Mouse (Mus musculus) kidney, adult 11 months (tissue): ENCODE data around the gene Nfkbid.

Source experiments
- DNase-seq: peaks from one replicate; pipeline ENCODE4 v3.0.0; 2022

Gene Nfkbid

GRCm38 (mm10) chr7:30430191-30430590, 8.7 kb downstream of the Nfkbid start:
- no peak for DNase-seq

DNA sequence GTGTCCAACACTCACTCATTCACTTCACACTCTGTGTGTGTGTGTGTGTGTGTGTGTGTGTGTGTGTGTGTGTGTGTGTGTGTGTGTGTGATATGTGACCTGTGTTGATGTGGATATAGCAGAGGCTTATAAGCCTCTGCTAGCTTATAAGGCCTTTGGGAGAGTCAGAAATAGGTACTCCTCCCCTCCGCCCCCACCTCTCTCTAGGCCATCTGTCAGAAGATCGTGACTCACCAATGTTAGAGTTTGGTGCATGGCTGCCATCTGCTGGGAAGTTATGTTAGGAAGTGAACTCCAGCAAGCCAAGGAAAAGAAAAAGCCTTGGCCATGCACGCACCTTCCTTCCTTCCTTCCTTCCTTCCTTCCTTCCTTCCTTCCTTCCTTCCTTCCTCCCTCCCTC, 10.3 kb downstream of the Nfkbid start:
- no peak for DNase-seq

DNA sequence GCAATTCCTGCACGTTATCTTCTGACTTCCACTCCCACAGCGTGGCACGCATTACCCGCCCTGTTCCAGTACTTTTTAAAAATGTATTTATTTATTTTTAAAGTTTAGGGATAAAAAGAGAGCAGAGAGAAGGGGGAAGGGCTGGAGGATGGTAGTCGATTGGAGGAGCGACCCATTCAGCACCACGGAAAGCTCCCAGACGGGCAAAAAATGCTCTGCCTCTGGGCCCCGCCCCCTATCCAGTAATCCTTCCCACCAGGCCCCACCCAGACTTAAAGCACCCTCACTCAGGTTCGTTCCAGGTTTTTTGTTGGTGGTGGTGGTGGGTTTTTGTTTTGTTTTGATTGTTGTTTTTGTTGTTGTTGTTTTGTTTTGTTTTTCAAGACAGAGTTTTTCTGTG, 12.7 kb downstream of the Nfkbid start:
- DNase-seq = no peak

DNA sequence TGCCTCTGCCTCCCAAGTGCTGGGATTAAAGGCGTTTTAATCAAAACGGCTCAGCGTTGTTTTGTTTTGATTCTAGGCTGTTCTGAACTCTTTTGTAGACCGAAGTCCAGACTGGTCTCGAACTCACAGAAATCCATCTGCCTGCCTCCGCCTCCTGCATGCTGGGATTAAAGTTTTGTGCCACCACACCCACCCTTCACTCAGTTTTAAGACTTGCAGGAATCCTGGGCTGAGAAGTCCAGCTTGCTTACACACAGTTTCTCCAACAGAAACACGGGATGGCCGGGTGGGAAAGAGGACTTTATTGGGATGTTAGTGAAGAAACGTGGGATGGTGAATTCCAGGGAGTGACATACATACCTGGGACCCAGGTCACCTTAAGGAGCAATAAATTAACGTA, 13.2 kb downstream of the Nfkbid start:
- no peak for DNase-seq

- DNase-seq = no peak
Measured at GRCm38 (mm10) chr7:30435156-30435555, 13.6 kb downstream of the Nfkbid start.

DNA sequence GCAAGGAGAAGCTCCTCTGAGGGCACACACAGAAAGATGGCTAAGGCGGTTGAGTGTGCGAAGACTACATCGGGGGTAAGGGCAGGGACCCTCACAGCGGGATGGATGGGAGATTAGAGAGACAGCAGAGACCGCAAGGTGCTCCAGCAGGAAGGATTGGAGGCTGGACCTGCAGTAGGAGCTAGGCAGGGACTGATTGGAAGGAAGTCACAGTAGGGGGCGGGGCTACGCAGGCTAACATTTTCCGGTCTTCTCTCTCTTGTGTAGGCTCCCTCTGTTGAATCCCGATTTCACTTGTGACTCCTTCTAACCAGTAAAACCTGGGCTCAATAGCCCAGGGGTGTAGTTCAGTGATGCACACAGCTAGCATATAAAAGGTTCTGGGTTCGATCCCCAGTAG, 15.3 kb downstream of the Nfkbid start:
- no peak for DNase-seq

DNA sequence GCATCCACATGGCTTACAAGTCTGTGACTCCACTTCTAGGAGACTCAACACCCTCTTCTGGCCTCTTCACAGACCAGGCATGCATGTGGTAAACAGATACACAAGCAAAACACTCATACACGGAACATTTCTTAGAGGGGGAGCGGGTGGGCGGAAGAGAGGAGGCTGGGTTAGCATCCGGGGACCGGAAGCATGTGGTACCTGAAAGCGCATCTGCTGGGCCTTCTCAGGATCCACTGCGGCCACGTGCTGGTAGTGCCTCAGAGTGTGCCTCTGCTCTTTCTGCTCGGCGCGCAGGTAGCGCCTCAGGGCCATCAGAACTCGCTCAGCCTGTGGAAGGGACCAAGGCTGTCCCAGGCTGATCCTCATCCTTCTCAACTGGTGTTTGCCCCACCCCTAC, 18.2 kb downstream of the Nfkbid start:
- DNase-seq = no peak

- DNase-seq = no peak
Measured at GRCm38 (mm10) chr7:30440697-30441096, 19.2 kb downstream of the Nfkbid start.

- DNase-seq = no peak
Measured at GRCm38 (mm10) chr7:30443696-30444095, 22.2 kb downstream of the Nfkbid start.

- no peak for DNase-seq
Measured at GRCm38 (mm10) chr7:30444154-30444970, 22.8 kb downstream of the Nfkbid start.

DNA sequence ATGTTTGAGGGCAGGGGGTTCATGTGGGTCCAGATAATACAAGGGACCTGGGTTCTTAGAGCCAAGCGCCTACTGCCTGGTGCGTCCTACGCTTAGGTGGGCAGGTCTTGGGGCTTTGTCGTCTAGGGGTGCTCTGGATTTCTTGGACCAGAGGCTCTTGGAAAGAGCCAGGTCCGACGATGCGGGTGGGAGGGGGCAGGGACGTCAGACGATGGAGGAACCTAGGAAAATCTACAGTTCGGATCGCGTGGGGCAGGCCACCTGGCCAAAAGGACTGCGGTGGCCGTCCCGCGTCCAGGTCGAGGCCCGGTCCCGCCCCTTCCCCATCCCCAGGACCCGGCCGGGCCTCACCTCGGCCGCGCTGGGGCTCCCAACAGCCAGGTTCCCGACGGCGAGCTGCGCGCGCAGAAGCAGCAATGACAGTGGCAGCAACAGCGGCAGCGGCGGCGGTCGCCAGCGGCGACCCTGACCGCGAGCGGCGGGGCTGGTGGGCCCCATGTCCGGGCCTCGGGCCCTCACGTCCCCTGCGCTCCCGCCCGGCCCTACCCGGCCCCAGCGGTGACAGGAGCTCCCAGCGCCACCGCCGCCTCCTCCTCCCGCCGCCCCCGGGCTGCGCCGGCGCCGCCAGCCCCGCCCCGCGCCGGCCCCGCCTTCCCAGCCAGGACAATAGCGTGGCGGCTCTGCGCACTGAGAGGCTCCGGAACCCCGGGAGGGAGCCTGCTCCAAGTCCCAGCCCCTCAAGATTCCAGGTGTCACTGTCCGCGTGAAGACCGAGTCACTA, 23.6 kb downstream of the Nfkbid start, which contains the start of gene Aplp1:
Gene Aplp1, minus strand, starts transcription at position 565 of the 781 bp plus-strand sequence.
- DNase-seq = peak; percentile 31

DNA sequence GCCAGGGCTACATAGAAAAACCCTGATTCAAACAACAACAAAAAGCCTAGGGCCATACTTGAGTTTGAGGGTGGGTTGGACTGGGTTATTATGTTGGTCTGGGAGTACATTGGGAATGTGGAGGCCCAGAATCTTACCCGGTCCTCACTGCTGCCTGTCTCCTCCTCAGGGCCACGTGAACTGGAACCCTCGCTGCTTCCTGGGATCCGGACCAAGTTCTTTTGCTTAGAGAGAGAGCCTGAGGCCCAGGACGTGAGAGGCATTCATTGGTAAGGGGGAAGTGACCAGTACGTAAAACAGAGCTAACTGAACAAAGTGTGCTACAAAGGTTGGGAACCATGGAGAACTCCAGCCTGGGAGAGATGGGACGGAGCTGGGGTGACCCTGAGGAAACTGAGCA, 28.7 kb downstream of the Nfkbid start:
- DNase-seq = no peak

DNA sequence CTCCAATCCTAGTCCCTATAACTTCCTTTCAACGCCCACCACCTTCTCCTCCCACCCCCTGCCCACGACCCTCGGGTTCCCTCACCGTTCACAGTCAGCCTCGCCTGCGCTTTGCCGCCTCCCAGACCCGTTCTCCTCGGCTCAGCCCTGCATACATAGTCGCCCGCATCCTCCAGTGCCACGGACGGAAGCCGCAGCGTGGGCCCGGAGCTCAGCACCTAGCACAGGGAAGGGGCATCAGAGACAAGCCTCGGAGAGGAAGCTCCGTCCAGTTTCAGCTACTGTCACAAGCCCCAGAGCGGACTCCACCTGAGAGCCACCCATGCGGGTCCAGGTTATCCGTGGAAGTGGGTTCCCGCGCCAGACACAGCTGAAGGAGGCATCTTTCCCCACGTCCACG, 31.8 kb downstream of the Nfkbid start:
- no peak for DNase-seq

- DNase-seq = peak; percentile 65
Measured at GRCm38 (mm10) chr7:30453766-30454165, 32.2 kb downstream of the Nfkbid start.

DNA sequence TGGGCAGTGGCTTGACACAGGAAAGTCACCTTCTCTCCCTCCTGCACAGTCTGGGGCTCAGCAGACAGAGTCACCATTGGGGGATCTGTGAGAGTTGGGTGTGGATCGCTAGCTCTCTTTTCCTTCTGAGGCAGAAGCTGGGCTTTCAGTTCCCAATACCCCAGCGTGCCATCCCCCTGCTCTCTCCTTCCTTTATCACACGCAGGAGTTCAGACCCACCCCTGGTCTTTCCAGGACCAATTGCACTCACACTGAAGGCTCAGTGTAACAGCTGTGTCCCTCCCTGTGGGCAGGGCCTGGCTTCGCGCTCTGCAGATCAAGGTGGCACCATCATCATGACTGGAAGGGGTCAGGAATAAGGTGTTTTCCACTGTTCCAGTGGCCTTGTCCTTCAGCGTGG, 32.7 kb downstream of the Nfkbid start:
- no peak for DNase-seq

- DNase-seq = no peak
Measured at GRCm38 (mm10) chr7:30456487-30456886, 35.0 kb downstream of the Nfkbid start.

- DNase-seq = no peak
Measured at GRCm38 (mm10) chr7:30456911-30457628, 35.5 kb downstream of the Nfkbid start.

DNA sequence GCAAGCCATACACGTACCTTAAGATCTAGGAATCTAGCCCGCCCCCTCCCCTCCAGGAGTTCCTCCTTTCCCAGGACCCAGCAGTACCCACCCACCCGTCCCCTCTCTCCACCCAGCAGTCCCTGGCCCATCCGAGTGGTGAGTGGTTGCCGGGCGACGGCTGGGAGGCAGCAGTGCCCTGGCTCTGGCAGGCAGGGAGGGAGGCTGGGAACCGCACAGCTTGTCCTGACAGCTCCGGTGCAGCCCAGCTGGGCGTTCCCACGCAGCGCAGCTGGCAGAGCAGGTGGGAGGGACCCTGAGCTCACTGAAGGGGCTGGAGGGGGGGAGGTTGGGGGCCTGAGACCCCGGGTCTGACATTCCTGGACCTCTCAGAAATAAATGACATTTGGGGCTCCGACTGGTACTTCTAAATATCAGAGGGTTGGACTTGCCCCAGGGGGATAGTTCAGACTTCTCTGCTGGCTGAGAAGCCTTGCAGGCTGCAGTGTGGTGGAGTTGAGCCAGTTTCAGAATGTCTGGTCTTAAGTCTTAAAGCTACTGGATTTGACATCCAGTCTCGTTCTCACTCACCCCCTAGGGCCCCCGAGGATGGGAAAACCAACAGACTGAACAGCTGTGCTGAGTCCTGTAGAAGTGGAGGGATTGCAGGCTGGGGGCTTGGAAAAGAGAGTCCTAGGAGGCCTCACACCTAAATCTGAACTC, 36.2 kb downstream of the Nfkbid start, which contains the start of the genes Kirrel2 and Nphs1:
Gene Kirrel2, minus strand, starts transcription at position 62 of the 702 bp plus-strand sequence.
Gene Nphs1, plus strand, starts transcription at position 687 of the 702 bp plus-strand sequence.
- no peak for DNase-seq

DNA sequence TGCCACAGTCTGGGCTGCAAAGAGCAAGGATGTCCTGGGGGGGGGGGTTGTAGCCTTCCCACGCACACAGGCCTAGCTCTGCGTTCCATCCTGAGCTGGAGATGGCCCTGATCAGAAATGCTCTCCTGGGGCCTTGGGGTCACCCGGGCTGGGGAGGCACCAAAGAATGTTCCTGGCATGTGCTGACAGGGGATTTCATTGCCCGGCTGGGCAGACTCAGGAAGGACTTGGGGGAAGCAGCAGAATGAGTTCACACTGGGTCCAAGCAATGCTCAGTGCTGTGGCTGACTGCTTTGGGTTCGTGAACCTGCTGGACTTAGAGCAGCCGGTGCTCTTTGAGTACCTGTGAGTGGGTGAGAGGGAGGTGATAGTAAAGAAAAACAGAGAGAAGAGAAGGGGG, 38.0 kb downstream of the Nfkbid start:
- DNase-seq = no peak

DNA sequence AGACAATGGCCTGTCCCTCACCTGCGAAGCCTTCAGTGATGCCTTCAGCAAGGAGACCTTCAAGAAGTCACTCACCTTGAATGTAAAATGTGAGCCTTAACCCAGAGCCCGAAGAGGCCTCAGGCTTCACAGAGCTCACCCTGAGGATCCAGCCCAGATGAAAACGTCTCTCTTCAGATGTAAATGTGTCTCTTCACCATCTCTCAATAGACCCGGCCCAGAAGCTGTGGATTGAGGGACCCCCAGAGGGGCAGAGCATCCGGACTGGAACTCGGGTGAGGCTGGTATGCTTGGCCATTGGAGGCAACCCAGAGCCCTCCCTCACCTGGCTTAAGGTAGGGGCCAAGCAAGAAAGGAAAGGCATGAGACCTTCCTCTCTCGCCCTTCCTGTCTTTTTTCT, 42.0 kb downstream of the Nfkbid start:
- DNase-seq = no peak

GRCm38 (mm10) chr7:30463996-30464395, 42.5 kb downstream of the Nfkbid start:
- DNase-seq = no peak

DNA sequence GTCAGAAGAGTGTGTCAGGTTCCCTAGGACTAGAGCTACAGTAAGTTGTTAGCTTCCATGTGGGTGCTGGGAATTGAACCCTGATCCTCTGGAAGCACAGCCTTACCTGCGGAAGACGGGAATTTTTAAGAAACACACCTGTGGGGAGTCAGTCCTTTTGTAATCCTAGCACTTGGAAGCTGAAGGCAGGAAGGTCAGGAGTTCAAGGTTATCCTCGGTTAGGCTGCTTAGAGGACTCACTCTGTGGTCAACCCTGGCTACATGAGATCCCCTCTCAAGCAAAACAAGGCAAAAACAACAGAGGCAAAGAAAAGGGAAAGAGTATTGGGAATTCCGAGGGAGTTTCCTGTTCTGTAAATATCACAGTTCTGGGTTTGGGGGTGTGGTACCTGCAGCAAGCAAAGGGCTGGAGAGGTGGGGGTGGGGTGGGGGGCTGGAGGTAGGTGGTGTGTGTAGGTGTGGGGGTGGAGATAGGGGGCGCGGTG, 43.3 kb downstream of the Nfkbid start:
- no peak for DNase-seq

DNA sequence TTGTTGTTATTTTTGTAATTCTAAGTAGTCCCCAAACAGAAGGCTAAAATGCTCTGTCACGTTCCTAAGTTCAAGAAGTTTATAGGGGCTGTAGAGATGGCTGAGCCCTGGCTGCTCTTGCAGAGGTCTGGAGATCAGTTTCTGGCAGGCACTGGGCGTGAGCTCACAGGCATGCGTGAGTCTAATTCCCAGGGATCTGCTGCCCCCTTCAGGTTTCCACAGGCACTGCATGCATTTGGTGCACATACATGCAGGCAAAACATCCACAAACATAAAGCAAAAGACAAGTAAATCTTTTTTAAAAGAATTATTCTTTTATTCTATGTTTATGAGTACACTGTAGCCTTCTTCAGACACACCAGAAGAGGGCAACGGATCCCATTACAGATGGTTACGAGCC, 50.9 kb downstream of the Nfkbid start:
- DNase-seq = no peak
